Mouse (Mus musculus) cerebellum, adult 18-20 months (tissue): ENCODE data around the gene Timm10.

Source experiments
- DNase-seq, 2 experiments: peaks; one replicate each; pipeline ENCODE4 v3.0.0; 2021

Timm10 gene

DNA sequence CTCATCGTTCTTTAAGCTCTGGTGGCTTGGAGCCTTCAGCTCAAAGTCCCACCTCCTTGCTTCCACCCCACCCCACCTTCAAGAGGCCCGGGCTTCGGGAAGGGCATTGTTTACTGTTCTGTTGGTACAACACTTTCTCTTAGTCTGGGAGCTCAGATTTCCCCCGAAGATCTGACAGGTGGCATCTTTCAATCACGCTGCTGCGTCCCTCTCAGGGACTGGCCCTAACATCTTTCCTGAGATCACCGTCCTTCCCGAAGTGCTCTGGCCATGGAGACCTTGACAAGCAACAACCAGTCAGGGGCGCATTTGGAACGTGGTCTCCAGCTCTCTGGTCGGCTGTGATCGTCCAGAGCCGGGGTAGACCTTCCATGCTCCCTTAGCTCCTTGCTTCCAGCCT lies 4.2 kb upstream of the Timm10 start, which contains the start of gene Smtnl1:
Smtnl1 (minus strand) TSS at position 101 of the 400 bp plus-strand sequence.
- DNase-seq: no peak

DNA sequence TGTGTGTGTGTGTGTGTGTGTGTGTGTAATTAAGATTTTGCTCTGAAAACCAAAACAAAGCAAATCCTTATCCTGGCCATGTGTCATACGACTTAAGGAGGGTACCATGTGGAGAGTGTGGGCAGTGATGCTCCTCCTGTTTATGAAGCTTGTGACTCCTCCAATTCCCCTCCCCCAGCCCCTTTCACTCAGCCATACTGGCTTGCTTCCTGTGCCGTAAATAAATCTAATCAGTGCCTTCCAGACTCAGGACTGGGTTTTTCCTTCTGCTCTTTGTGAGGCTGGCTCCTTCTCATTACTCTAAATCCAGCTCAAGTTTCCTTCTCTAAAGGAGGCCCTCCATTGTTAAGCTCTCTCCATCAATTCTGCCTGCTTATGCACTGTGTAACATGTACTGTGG lies 3.6 kb upstream of the Timm10 start:
- no peak for DNase-seq

DNA sequence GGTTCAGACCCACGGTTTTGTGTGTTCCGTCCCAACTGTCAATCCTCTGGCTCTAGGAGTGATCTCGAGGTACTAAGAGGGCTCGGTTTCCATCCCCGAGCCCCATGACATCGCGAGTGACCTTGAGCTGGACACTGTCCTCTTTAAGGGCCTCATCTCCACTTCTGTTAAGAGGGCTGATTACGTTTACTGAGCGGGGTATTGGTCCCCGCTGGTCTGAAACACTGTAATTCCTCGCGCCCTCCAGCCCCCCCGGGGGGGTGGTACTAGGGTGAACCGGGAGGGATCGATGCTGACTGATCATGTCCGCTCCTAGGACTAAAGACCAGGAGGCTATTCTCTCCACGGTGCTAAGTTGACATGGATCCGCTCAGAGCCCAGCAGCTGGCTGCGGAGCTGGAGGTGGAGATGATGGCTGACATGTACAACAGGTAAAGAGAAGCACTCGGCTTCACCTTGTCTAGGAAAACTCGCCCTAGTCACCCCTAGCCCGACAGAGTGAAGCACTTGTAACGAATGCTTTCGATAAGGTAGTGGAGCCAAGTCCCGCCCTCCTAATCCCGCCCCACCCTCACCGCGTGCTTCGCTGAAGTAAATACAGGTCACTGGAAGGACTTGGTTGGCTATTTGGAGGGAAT lies 605 bp downstream of the Timm10 start:
- peak; percentile 12 to 26 for DNase-seq

DNA sequence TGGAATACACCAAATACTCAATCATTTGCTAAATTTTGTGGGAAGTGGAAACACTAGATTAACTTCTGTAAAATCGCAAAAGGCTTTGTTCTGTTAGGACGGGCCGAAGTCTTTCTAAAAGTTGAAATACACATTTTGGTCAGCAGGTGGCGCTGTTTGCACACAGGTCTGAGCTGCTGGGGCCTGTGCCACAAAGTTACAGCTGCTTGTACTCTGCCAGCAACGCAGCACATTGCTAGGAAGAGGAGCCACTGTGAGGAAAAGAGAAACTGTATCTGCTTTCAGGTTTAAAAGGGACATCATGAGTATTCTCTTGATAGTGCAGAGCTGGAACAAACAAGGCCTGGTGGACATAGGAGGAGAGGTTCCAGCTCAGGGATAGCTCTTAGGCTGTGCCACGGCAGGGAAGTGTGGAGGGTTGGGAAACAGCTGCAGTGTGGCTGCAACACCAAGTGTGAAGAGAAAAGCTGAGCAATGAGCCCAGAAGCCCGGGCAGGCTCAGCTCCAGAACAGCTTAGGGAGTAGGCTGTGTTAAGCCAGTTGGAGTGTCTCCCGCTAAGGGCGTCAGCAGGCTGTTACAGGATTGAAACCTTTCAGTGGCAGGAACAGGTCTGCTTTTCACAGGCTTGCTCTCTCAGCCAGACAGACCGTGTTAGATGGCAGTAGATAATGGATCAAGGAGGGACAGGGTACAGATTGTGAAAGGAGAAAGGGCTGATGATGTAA lies 5.0 kb downstream of the Timm10 start:
- DNase-seq: peak; percentile 74 to 83

DNA sequence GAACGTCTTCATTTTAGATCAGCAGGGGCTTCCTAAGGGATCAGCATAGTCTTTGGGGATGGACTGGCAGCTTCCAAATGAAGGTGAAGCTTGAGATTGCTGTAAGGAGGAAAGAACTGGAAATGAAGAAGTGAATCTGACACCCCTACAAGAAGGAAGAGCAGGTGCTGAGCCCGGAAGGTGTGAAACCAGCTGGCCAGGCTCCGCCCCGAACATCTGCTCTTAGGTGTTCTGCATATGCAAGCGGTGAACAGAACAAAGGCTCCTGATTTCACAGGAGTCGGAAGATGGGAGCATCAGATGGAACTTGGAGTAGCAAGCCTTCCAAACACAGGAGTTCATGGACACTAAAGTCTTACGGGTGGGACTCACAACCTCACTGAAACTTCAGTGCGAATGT lies 10.3 kb downstream of the Timm10 start:
- DNase-seq: no peak

DNA sequence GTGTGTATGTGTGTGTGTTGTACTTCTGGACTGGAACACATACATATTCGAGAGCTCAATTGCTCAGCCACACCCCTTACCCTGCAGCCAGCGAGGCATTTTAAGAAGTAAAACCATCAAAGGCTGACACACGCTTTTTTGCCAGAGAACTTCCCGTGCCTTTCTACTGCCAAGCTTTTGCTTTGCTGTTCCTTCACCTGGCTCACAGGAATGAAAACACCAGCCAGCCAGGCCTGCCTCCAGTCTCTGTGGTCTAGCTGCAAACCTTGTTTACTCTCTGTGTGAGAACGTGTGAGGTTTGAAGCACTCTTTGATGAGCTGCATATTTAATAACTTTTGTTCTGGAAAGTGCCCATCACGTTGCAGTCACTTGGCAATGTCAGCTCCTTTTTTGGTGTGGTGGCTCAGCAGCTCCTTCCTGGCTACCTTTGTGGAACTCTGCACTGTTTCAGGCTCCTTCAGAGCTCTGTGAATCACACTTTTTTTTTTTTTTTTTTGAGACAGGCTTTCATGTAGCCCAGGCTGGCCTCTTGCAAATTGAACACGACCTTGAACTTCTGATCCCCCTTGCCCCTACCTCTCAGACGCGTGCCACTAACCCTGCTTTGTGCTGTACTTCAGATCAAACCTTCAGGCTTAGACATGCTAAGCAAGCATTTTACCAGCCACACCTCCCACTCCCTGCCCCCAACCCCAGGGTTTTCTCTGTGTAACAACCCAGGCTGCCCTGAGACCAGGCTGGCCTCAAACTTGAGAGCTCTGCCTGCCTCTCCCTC lies 11.2 kb downstream of the Timm10 start:
- no peak for DNase-seq

DNA sequence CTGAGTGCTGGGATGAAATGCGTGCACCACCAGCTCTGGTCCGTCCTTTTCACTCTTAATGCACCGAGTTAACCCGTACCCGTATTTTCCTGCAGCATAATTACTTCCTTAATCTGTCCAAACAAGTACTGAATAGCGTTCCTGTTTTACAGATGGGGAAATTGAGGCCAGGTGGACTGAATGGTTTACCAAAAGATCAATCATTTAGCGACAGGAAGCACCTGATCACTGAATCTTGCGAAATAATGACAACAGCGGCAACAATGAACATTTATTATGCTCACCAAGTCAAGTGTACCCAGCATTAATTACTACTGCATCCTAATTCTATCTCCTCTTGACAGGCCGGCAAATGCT lies 11.8 kb downstream of the Timm10 start, which contains the start of gene Slc43a1:
Slc43a1 (plus strand) TSS at position 258 of the 357 bp plus-strand sequence.
- no peak for DNase-seq

DNA sequence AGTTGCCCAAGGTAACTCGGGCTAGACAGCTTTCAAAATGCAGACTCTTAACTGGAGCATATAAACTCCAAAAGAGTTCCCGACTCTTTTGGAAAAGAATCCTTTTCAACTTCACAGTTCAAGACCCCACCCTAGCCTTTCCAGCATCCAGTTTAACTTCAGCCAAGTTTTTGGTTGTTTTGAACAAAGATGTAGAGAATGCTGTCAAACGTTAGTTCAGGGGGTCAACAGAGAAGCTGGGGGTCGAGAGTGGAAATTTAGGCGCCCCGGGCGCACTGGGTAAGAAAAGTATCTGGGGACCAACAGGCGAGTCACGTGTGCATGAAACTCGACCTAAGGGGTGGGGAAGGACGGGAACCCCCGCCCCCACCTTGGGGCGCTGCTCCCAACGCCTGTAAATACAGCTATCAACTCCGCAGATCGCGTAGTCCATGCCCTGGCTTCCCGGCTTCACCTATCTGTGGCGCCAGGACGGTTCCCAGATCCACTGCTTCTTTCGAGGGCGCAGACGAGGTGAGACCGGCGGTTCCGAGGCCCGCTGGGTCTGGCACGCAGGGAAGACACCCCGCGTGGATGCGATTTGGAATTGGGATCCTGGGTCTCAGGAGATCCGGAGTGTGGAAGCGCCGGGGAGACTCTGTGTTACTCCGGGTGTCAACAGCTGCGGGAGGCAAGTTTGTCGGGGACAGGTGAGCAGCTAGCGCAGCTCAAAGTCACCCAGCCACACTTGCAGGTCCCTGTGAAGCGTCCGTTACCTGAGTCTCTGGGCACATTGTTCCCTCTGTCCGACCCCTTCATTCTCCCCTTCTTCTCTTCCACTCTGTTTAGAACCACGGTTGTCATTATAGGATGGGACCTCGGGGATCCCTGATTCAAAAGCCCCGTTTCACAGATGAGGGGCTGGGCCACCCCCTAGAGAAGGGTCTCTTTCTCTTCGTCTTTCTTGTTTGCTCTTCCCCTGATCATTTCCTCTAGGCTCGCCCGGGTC lies 12.5 kb downstream of the Timm10 start:
- DNase-seq: no peak

DNA sequence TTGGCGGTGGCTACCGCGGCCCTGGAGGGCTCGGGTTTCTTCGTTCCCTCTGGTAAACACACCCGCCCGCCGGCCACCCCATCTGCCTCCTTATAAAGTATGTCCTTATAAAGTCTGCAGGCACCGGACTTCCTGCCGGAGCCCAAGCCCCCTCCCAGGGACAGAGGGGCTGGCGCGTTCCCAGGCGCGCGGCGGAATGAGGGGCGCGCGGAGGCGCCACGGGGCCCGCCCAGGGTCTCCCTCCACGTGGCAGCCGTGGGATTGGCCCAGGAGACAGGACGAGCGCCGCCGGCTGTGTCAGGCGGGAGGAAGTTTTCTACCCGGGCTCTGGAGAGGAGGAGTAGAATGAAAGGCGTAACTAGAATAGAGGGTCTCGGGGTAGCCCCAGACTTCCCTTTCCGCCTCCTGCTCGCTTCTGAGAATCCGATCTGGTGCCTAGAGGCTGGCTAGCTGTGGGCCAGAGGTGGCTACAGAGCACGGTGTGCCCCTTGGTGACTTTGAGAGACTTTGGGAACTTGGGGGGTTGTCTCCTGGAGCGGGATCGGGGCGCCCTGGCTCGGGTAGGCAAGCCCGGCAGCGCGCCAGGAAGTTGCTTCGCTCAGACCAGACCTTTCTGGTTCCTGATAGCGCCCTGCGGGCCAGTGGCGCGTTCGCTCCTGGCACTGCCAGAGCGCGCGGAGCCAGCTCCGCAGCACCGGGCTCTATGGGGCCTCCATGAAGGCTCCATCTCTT lies 13.4 kb downstream of the Timm10 start:
- DNase-seq: no peak

DNA sequence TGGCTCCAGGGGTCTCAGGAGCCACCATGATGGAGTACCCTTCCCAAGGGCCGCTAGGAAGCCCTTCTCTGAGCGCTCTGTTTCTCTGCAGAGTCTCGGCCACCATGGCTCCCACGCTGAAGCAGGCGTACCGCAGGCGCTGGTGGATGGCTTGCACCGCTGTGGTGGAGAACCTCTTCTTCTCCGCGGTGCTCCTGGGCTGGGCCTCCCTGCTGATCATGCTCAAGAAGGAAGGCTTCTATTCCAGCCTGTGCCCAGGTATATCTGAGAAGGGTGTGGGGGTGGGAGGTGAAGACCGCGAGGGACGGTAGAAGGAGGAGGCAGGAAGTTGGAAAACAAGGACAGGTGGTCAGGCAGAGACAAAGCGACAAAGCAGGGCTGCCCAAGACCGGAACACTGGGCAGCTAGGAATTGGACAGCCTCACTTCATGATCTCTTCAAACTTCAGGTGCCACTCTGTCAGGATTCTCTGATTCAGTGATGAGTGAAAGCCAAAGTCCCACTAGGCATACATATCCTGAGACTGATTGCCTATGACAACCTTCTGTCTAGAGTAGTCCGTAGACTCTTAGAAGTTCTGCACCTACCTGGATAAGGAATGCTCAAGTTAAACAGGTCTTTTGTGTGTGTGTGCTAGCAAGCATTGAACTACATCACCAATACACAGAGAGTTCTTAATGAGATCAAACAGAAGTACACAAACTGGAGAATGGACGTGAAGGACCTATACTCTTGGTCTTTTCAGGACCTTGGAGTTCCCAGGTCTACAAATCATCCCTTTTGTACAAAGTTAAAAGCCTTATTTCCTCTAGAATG lies 14.2 kb downstream of the Timm10 start:
- DNase-seq: no peak

DNA sequence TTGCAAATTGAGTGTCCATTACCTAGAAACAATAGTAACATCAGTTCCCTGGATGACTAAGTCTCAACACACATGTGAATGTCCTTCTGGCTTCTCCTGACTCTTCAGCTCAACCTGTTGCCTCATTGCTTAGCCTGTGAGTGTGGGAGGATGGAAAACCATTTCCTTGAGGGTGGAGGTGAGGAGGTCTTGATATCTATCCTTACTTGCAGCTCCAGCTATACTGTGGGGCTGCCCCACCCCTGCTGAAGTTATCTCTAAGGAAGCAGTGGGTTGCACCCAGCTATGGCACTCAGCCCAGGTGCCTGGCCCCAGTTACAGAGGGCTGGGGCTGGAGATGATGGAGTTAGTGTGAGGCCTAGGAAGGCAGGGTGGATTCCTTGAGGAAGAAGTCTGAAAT lies 15.1 kb downstream of the Timm10 start:
- DNase-seq: no peak

DNA sequence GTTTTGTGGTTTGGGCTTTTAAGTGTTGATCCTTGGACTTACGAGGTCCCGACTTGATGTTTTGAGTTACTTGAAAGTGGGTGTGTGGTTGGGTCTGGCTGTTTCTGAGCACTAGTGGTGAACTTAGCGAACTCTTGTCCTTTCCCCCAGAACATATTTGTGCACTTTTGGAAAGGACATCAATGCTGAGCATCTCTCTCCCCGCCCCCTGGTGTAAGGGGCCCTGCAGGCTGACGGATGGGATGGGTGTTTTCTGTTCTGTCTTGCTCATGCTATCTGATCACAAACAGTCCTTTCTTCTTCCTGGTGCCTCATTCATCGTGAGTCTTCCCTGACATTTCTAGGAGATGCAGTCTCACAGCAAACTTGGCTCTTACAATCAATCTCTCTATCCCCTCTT lies 16.9 kb downstream of the Timm10 start:
- DNase-seq: no peak

DNA sequence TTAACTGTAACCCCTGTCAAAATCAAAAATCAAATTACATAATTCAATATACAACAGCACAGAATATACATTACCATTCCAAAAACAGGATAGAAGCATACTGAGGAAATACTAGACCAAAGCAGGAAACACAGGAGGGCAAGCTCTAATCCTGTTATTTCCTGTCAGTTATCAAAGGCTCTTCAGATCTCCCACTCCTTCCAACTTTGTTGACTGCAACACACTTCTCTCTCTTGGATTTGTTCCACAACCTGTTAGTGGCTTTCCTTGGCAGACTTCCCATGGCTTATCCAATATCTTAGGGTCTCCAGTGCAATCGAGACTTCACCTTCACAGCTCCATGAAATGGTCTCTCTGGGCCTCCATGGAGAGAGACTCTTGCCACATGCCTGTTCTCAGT lies 18.4 kb downstream of the Timm10 start:
- DNase-seq: no peak

DNA sequence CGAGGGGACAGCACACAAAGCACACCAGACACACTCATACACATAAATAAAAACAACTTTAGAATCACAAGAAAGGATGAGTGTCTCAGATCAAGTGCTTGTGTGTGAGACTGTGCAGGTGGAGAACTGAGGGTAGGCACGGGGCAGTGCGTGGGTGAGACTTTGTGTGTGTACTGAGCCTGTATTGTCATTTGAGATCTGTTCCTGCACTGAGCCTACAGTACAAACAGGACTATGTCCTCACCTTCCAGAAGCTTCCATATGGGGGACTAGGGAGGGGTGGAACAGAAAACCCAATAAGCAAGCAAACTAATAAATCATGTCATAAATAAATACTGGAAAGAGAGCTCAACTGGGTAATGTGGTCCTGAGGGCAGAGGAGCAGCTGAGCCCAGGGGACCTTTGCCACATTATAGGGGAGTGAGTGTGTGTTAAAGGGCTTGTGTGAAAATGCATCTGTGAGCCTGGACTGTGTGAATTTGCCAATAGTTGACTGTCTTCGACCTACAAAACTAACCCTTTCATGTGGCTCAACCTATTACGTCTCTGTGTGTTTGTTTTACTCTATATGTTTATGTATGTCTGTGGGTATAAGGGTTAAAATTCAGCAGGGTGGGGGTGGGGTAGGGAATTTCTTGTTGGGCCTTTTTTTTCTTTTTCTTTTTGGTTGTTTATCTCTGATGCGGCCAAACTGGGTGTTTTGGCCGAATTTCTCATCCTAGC lies 23.8 kb downstream of the Timm10 start:
- no peak for DNase-seq

DNA sequence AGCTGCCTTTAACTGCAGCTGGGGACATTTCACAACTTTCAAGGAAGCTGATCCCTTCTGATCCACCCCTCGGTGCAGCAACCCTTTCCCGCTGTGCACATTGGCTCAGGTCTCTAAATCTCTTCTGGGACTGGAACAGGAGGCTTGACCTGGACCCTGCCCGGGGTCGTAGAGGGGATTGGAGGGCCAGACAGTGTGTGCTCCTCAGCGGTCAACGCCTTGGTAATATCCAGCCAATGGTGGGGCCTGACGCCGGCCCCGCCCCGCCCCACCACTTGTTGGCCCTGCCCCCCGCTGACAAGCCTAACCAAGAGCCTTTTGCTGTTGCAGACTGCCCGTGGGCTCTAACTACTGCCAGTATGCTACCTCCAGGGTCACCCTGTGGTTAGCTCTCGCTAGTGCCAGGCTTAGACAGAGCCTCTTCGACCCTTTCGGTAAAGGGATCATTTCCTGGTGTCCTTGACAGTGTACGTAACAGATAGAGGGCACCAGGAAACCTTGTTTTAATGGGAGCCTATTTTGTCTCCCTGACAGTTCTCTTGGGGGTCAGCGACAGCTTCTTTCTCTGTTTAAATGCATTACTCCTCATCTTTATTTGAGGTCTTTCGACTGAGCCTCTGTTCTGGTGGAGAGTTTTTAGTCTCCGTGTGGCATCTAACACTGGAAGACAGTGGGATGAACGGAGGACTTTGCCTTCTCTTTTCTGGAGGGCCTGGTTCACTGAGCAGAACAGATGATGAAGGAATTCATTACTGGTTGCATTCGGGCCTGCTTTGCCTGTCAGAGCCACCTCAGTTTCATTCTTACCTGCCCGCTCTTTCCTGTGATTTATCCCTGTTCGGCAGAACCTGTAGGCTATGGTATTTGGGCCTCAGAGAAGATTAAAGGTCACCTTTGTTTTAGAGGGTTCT lies 24.6 kb downstream of the Timm10 start:
- DNase-seq: peak in 1 of 2 experiments; percentile 2

DNA sequence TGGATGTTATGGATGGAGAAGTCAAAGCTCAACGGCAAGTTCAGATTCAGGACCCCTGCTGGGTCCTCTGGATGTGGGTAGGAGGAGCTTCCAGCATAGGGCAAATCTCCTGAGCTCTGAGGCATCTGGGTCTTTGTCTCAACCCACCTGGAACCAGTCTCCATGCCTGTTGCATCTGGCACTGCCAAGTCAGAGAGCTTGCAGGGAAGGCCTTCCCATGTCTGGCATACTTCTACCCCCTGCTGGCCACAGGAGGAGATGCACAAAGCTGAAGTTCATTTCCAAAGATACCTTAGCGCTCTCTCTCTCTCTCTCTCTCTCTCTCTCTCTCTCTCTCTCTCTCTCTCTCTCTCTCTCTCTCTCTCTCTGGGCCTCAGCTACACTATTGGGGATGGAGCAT lies 28.9 kb downstream of the Timm10 start:
- DNase-seq: peak; percentile 13 to 26

DNA sequence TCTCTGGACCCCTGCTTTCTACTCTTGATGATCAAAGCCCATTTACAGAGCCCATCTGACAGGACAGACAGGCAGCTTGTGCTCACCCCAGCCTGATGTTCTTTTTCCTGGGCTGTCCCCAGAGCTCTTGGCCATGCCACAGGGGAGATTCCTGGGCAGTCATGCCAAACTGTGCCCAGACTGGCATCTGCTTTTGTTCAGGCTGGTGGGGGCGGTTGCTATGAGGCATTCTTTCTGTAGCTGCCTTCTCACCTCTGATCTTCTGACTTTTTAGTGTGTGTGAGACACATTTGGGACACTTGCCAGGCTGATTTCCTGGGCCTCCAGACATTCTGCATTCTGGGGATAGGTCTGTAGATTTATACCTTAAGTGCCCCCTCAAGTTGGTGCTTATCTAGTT lies 31.8 kb downstream of the Timm10 start:
- no peak for DNase-seq

DNA sequence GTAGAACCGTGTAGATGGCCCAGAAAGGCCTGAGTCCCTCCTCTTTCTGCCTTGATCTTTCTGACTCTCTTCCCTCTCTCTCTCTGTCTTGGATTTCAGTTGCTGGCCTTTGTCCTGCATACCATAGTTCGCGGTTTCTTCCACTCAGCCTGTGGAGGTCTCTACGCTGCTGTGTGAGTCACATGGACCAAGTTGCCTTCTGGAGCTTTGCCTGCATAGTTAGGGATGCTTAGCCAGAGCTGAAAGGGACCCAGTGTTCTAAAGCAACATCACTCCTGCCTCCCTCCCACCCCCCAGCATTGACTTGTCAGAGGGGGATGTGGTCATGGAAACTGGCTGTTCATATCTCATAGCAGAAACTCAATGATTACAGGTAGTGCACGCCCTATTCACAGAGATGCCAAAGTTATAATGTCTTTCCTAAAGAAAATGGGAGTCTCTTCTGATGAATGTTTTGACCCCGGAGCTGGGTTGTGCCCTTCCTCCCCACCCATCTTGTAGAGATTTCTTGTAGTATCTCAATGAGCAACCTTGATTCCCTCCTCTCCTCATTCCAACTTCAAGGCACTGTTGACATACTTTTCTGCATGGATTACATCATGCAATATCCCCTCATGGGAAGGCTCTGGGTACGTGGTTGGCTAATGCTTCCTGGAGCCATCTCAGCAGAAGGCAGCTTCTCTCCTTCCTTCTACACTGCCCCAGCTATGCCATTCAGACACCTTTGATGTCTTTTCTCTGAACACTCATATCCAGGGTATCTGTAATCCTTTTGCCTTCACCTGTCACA lies 33.4 kb downstream of the Timm10 start:
- no peak for DNase-seq
